Mouse (Mus musculus) neural tube, embryonic 12.5 days (tissue): Measurements from ENCODE around the gene Ubb. TPM values are rescaled to one million over a fixed set of nuclear protein-coding genes. Genes with fewer than 3 reads are reported as not detected.
A peak's percentile ranks its signal among the peaks of the same experiment; 100 is the strongest.
"Not testable (repeated sequence)": the region's sequence is repeated elsewhere in the genome, so short reads cannot be mapped to it uniquely, and the experiment has no call there.

ENCODE experiments used
- ATAC-seq: fragments of 200-750 bp; cut with Nextera tagmentation; 2 replicates; pipeline ENCODE4 v1.8.0; 2017; ENCODE audit warnings: low read depth, mild to moderate bottlenecking, moderate TSS enrichment, moderate library complexity; ENCODE audit not compliant: low FRiP score
- H3K27ac ChIP-seq: fragments of 300-500 bp; sonication (generic); 2 replicates; pipeline ENCODE4 v1.5.1; 2016
- H3K27me3 ChIP-seq: fragments of 300-500 bp; sonication (generic); replicated peaks from 2 replicates; pipeline ENCODE4 v1.6.1; 2016; ENCODE audit warnings: mild to moderate bottlenecking
- H3K36me3 ChIP-seq: fragments of 300-500 bp; sonication (generic); 2 replicates; pipeline ENCODE4 v1.6.1; 2016; ENCODE audit warnings: mild to moderate bottlenecking
- H3K4me1 ChIP-seq: fragments of 300-500 bp; sonication (generic); 2 replicates; pipeline ENCODE4 v1.6.1; 2016
- H3K4me2 ChIP-seq: fragments of 300-500 bp; sonication (generic); replicated peaks from 2 replicates; pipeline ENCODE4 v1.6.1; 2016; ENCODE audit warnings: mild to moderate bottlenecking
- H3K4me3 ChIP-seq: fragments of 300-500 bp; sonication (generic); 2 replicates; pipeline ENCODE4 v1.5.1; 2016
- H3K9ac ChIP-seq: fragments of 300-500 bp; sonication (generic); 2 replicates; pipeline ENCODE4 v1.6.1; 2016; ENCODE audit warnings: mild to moderate bottlenecking
- H3K9me3 ChIP-seq: fragments of 300-500 bp; sonication (generic); 2 replicates; pipeline ENCODE4 v1.6.1; 2016; ENCODE audit warnings: mild to moderate bottlenecking
- WGBS: fragments of 180-500 bp; shearing (Covaris S2); methylation state at CpG from one replicate; pipeline ENCODE4 v1.1.7; 2016; 5-methylcytosine and 5-hydroxymethylcytosine counted together
- polyA plus RNA-seq: library from polyadenylated mRNA; unstranded; fragments of >200 nt; fragmentation: Nextera tagmentation; extraction: Ambion mirVana; gene quantifications from 2 replicates; pipeline ENCODE4 v1.2.1, GENCODE M21; 2016

Gene Ubb
- 3,967 and 4,014 TPM in 2 replicates for polyA plus RNA-seq

GRCm38 (mm10) chr11:62550727-62551225 is at the start of gene Ubb:
Ubb (plus strand) TSS chr11:62551171.
- ATAC-seq: peak; percentile 96
- WGBS: under 1% methylated on average over 40 of the region's 40 CpGs
- H3K9me3 ChIP-seq: no peaks in the 10 kb centered on the region

GRCm38 (mm10) chr11:62507683-62508082 is 43.3 kb upstream of the Ubb start:
- H3K9ac ChIP-seq: no peak overlapping the region
- no peaks in the 10 kb centered on the region for H3K9me3 ChIP-seq
- H3K27me3 ChIP-seq: no peaks in the 10 kb centered on the region
- H3K27ac ChIP-seq: no peak overlapping the region
- peaks cover 3% of the 10 kb centered on the region; the same call in 1 of the 2 replicates for H3K36me3 ChIP-seq
- ATAC-seq: no peak
- WGBS: 75% methylated on average over 4 of the region's 4 CpGs
- H3K4me2 ChIP-seq: no peak overlapping the region
- H3K4me3 ChIP-seq: no peak overlapping the region
- H3K4me1 ChIP-seq: no peaks in the 10 kb centered on the region

More at GRCm38 (mm10) chr11:62550727-62551225, at the start of gene Ubb:
- Histone ChIP-seq H3K27me3 (no peaks in the 10 kb centered on the region), H3K4me3 (peak within 1 kb of the TSS; percentile 61), H3K27ac (peak within 1 kb of the TSS; percentile 97), H3K9ac (peak within 1 kb of the TSS; percentile 94), H3K4me1 (peaks cover 35% of the 10 kb centered on the region), H3K36me3 (peaks cover 25% of the 10 kb centered on the region), H3K4me2 (peak within 1 kb of the TSS; percentile 82)

- WGBS: 95% methylated on average over 13 of the region's 13 CpGs
- H3K27ac ChIP-seq, H3K9ac ChIP-seq, H3K27me3 ChIP-seq, H3K4me2 ChIP-seq, H3K36me3 ChIP-seq, ATAC-seq, H3K4me3 ChIP-seq, H3K9me3 ChIP-seq, H3K4me1 ChIP-seq: not testable (repeated sequence)
These were observed 42.6 kb upstream of the Ubb start for GRCm38 (mm10) chr11:62508365-62508764.

- H3K9me3 ChIP-seq, H3K9ac ChIP-seq, H3K27ac ChIP-seq, H3K36me3 ChIP-seq, ATAC-seq, H3K4me2 ChIP-seq, H3K4me3 ChIP-seq, H3K27me3 ChIP-seq, H3K4me1 ChIP-seq: not testable (repeated sequence)
- WGBS: 95% methylated on average over 5 of the region's 5 CpGs
These were observed 42.2 kb upstream of the Ubb start for GRCm38 (mm10) chr11:62508816-62509215.

- no peaks in the 10 kb centered on the region for H3K4me1 ChIP-seq
- no peak for ATAC-seq
- 80% methylated on average over 3 of the region's 3 CpGs for WGBS
- no peak overlapping the region for H3K4me3 ChIP-seq
- H3K36me3 ChIP-seq: peaks cover 7% of the 10 kb centered on the region; the same call in 1 of the 2 replicates
- H3K27ac ChIP-seq: no peak overlapping the region
- no peaks in the 10 kb centered on the region for H3K27me3 ChIP-seq
- H3K9me3 ChIP-seq: no peaks in the 10 kb centered on the region
- no peak overlapping the region for H3K9ac ChIP-seq
- H3K4me2 ChIP-seq: no peak overlapping the region
These were observed 41.4 kb upstream of the Ubb start for GRCm38 (mm10) chr11:62509571-62509970.

- Histone ChIP-seq H3K36me3 (peaks cover 5% of the 10 kb centered on the region; the same call in 1 of the 2 replicates), H3K9me3 (no peaks in the 10 kb centered on the region), H3K4me3 (no peak overlapping the region), H3K4me1 (no peaks in the 10 kb centered on the region), H3K27ac (no peak overlapping the region), H3K4me2 (no peak overlapping the region), H3K9ac (no peak overlapping the region), H3K27me3 (no peaks in the 10 kb centered on the region)
- WGBS: 87% methylated on average over 5 of the region's 5 CpGs
- no peak for ATAC-seq
These were observed 40.0 kb upstream of the Ubb start for GRCm38 (mm10) chr11:62510956-62511355.

- no peak overlapping the region for H3K4me2 ChIP-seq
- H3K27me3 ChIP-seq: no peaks in the 10 kb centered on the region
- H3K27ac ChIP-seq: no peak overlapping the region
- H3K36me3 ChIP-seq: peaks cover 5% of the 10 kb centered on the region; the same call in 1 of the 2 replicates
- ATAC-seq: no peak
- H3K9me3 ChIP-seq: no peaks in the 10 kb centered on the region
- WGBS: 80% methylated on average over 13 of the region's 13 CpGs
- H3K4me1 ChIP-seq: no peaks in the 10 kb centered on the region
- H3K4me3 ChIP-seq: no peak overlapping the region
- H3K9ac ChIP-seq: no peak overlapping the region
These were observed 39.3 kb upstream of the Ubb start for GRCm38 (mm10) chr11:62511444-62512202.

- Histone ChIP-seq H3K4me1 (no peaks in the 10 kb centered on the region), H3K9ac (no peak overlapping the region)
- no peak for ATAC-seq
These were observed 38.4 kb upstream of the Ubb start for GRCm38 (mm10) chr11:62512529-62513080.

GRCm38 (mm10) chr11:62513311-62513710 is 37.7 kb upstream of the Ubb start:
- H3K4me3 ChIP-seq: no peak overlapping the region
- H3K4me2 ChIP-seq: no peak overlapping the region
- whole genome bisulfite sequencing: 72% methylated on average over 6 of the region's 6 CpGs
- no peak overlapping the region for H3K27ac ChIP-seq
- no peaks in the 10 kb centered on the region for H3K9me3 ChIP-seq
- H3K9ac ChIP-seq: no peak overlapping the region
- H3K27me3 ChIP-seq: no peaks in the 10 kb centered on the region
- no peaks in the 10 kb centered on the region for H3K4me1 ChIP-seq
- no peak for ATAC-seq
- H3K36me3 ChIP-seq: peaks cover 5% of the 10 kb centered on the region; the same call in 1 of the 2 replicates

More at GRCm38 (mm10) chr11:62512529-62513080, 38.4 kb upstream of the Ubb start:
- H3K4me2 ChIP-seq: no peak overlapping the region
- H3K27ac ChIP-seq: no peak overlapping the region
- no peaks in the 10 kb centered on the region for H3K27me3 ChIP-seq
- 90% methylated on average over 8 of the region's 8 CpGs for WGBS
- H3K4me3 ChIP-seq: no peak overlapping the region
- no peaks in the 10 kb centered on the region for H3K9me3 ChIP-seq
- peaks cover 5% of the 10 kb centered on the region; the same call in 1 of the 2 replicates for H3K36me3 ChIP-seq

GRCm38 (mm10) chr11:62518991-62519390 is 32.0 kb upstream of the Ubb start:
- Histone ChIP-seq H3K36me3 (no peaks in the 10 kb centered on the region), H3K27me3 (no peaks in the 10 kb centered on the region), H3K4me2 (no peak overlapping the region), H3K4me3 (no peak overlapping the region), H3K9me3 (no peaks in the 10 kb centered on the region), H3K4me1 (no peaks in the 10 kb centered on the region), H3K9ac (no peak overlapping the region), H3K27ac (no peak overlapping the region)
- no peak for ATAC-seq
- WGBS: 35% methylated on average over 2 of the region's 2 CpGs

GRCm38 (mm10) chr11:62522283-62522682 is 28.7 kb upstream of the Ubb start:
- H3K27me3 ChIP-seq: no peaks in the 10 kb centered on the region
- no peak overlapping the region for H3K4me2 ChIP-seq
- H3K9ac ChIP-seq: no peak overlapping the region
- no peak overlapping the region for H3K27ac ChIP-seq
- no peak for ATAC-seq
- H3K36me3 ChIP-seq: peaks cover 18% of the 10 kb centered on the region; the same call in 1 of the 2 replicates
- H3K4me3 ChIP-seq: no peak overlapping the region
- no peaks in the 10 kb centered on the region for H3K9me3 ChIP-seq
- WGBS: 65% methylated on average over 2 of the region's 2 CpGs
- H3K4me1 ChIP-seq: no peaks in the 10 kb centered on the region

- peaks cover 11% of the 10 kb centered on the region; the same call in 1 of the 2 replicates for H3K4me1 ChIP-seq
- peaks cover 4% of the 10 kb centered on the region; the same call in 1 of the 2 replicates for H3K36me3 ChIP-seq
- ATAC-seq: no peak
- WGBS: 85% methylated on average over 8 of the region's 8 CpGs
- H3K9me3 ChIP-seq: no peaks in the 10 kb centered on the region
- H3K27me3 ChIP-seq: no peaks in the 10 kb centered on the region
- no peak overlapping the region for H3K4me3 ChIP-seq
- H3K27ac ChIP-seq: no peak overlapping the region
- H3K9ac ChIP-seq: no peak overlapping the region
- peak overlapping the region; percentile 91 for H3K4me2 ChIP-seq
These were observed 13.9 kb upstream of the Ubb start for GRCm38 (mm10) chr11:62537089-62537488.
